Mouse (Mus musculus) Patski (cell line): ENCODE data around the gene Tmem239. TPM values are rescaled to one million over a fixed set of nuclear protein-coding genes. Genes with fewer than 3 reads are reported as not detected.
A peak's percentile ranks its signal among the peaks of the same experiment; 100 is the strongest.

Experiments used
- ATAC-seq: fragments of 100-300 bp; one replicate; pipeline ENCODE4 v1.8.0; 2021
- CTCF ChIA-PET: fragments of 350-600 bp; sonication (Branson Sonifier 250); formaldehyde crosslinking; loops from one replicate; lab custom pipeline; 2022; ENCODE audit warnings: inconsistent platforms; lab: Charles Lee
- POLR2A ChIA-PET: fragments of 350-600 bp; sonication (Branson Sonifier 250); formaldehyde crosslinking; loops from one replicate; lab custom pipeline; 2022; ENCODE audit warnings: antibody characterized with exemption, inconsistent platforms; lab: Charles Lee
- DNase-seq: peaks from one replicate; pipeline ENCODE4 v3.0.0-alpha.2; 2011; ENCODE audit warnings: low read depth, low spot score
- H3K27me3 ChIP-seq: fragments of 371-371 bp; one replicate; pipeline ENCODE4 v1.5.1; 2021
- CTCF ChIP-seq: fragments of 100-300 bp; IDR thresholded peaks from one replicate; pipeline ENCODE4 v1.5.1; 2021
- in situ Hi-C: fragments of 300-500 bp; cut with MboI; formaldehyde crosslinking; loops from 3 replicates; pipeline ENCODE4 v1.11.1; 2018; ENCODE audit warnings: low pct_unique_long_range_greater_than_20kb, mixed read lengths
- polyA plus RNA-seq: library from polyadenylated mRNA; unstranded; gene quantifications from one replicate; pipeline ENCODE4 v1.2.3, GENCODE M21; 2021

Gene Tmem239
- polyA plus RNA-seq, 1 experiment from 2014 or later = not detected

DNA sequence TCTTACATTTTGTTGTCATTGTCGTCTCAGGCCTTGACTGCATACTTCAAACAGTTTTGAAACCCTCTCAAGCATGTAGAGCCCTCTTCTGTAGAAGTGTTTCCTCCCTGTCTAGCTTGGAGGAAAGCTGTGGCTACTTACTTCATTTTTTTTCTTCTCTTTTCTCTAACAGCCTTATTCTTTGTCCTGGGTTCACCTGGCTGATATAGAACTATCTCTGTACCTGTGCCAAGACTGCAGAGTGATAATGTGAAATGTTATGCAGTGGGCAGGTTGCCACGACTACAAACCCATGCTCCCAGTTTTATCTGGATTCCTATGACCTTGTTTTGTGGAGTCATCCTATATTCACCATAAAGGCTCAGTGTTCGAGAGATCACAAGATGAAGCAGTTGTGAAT is 24.2 kb downstream of the Tmem239 start:
- DNase-seq = no peak
- H3K27me3 ChIP-seq = no peaks in the 10 kb centered on the region
- in situ Hi-C loops = no loop called here
- no peak for TF ChIP-seq CTCF
- POLR2A ChIA-PET = interaction anchor here (0.6 kb wide), 1 partner anchor 95 kb away, joined by 3 read pairs; no protein-coding TSS in a partner anchor
- no peak for ATAC-seq
- CTCF ChIA-PET = no interaction called here

DNA sequence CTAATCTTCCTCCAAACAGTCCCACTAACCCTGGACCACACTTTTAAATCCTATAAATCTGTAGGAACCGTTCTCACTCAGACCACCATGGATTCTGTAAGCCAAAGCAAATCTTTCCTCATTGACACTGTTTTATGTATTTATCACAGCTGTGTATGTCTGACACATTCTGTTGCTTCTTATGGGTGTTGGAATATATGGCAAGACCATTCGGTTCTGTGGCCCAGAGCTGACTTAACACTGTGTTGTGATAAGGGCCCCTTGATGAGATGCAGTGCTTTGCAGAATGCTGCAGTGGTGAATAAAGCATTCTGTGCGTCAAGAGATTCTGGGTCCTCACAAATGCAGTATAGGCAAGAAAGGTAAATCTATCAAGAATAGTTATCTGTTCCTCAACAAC is 25.9 kb downstream of the Tmem239 start:
- in situ Hi-C loops = no loop called here
- no peak for ATAC-seq
- DNase-seq = no peak
- H3K27me3 ChIP-seq = no peaks in the 10 kb centered on the region
- ChIA-PET POLR2A (no interaction called here), CTCF (interaction anchor here (1.2 to 2.4 kb wide), 3 partner anchors 8 to 19 kb away, joined by 3 to 9 read pairs (median 3); partner anchors contain the start of genes Pced1a and Vps16)
- TF ChIP-seq CTCF = no peak

DNA sequence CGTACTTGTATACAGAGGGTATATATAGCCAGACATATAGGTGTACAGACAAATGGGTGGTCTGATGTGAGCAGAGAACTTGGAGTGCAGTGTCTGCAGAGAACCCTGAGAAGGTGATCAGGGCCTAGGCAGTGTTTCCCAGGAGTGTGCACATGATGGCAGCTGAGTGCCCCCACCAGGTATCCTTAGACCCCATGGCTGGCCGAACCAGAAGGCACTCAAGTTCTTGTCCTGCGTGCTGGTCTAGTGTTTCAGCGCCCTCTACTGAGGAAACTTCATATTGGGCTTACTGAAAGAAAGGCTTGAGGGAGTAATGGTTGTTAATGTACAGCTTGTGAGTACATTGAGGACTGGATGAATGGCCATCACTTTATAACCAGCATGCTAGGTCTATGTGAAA is 26.9 kb downstream of the Tmem239 start:
- DNase-seq (no peak), ATAC-seq (no peak)
- in situ Hi-C loops = no loop called here
- POLR2A ChIA-PET = interaction anchor here (0.6 to 1.7 kb wide), 2 partner anchors 9 to 42 kb away, joined by 4 to 12 read pairs; partner anchors contain the start of genes Pced1a and Vps16
- H3K27me3 ChIP-seq = no peaks in the 10 kb centered on the region
- CTCF ChIA-PET = interaction anchor here (0.8 to 2.4 kb wide), 5 partner anchors 9 to 44 kb away, joined by 3 to 9 read pairs (median 3); partner anchors contain the start of genes Pced1a and Vps16
- no peak for TF ChIP-seq CTCF

DNA sequence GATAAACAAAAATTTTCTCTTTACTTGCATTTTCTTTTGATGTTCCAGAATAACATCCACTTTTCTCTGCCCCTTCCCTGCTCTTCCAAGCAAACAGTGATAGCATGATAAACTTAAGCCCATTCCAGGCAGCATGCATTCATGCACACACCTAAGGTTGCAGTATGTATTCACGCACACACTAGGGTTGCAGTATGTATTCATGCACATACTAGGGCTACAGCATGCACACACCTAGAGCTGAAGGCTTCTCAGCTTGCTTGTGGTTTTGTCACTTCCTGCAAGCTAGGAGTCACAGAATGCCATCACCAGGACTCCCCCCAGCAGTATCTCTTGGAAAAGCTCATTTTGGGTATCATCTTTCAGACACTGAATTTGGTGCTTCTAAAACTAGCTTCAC is 30.5 kb downstream of the Tmem239 start:
- no peaks in the 10 kb centered on the region for H3K27me3 ChIP-seq
- no peak for ATAC-seq
- CTCF ChIA-PET = interaction anchor here (0.6 to 1.4 kb wide), 4 partner anchors 8 to 48 kb away, joined by 3 to 4 read pairs (median 3); partner anchors contain the start of gene Vps16
- no peak for DNase-seq
- POLR2A ChIA-PET = interaction anchor here (0.7 kb wide), 1 partner anchor 12 kb away, joined by 3 read pairs; the partner anchor contains the start of gene Pced1a
- in situ Hi-C loops = no loop called here
- TF ChIP-seq CTCF = no peak

DNA sequence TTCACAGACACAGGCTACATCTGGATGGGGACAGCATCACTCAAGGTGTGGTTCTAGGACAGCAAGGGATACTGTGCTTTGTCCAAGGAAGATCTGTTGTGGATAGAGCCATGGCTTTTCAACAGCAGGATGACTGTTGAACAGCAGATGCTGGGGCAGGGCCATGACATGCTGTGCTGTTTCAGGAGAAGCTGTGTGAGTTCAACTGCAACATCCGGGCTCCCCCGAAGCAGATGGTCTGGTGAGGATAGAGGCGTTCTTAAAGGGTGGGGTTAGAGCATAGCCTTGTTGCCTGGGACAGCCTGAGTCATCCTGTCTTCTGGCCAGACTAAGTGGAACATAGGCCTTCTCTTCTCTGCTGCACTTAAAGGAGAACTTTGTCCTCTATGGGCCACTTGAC is 32.6 kb downstream of the Tmem239 start:
- in situ Hi-C loops = no loop called here
- ChIA-PET CTCF (no interaction called here), POLR2A (no interaction called here)
- TF ChIP-seq CTCF = no peak
- no peak for DNase-seq
- no peak for ATAC-seq
- H3K27me3 ChIP-seq = no peaks in the 10 kb centered on the region

DNA sequence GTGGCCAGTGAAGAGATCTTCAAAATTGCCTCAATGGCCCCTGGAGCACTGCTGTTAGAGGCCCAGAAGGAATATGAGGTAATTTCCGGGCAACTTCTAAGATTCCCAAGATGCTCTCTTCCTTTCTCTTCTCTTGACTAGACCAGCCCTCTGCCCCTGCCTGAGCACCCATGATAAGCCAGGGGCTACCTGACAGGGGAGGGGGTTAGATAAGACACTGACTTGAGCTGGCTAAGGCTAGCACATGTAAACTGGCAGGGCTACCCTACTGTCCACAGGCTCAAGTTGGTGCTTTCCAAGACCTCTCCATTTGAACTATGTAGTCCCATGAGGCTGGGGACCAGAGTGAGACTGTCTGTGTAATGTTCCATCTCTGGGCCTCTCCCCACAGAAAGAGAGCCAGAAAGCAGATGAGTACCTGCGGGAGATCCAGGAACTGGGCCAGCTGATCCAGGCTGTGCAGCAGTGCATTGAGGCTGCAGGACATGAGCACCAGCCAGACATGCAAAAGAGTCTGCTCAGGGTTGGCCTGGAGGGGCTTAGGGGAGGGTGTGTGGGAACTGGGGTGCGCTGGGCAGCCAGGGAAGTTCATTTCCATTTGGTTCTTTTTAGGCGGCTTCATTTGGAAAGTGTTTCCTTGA is 33.7 kb downstream of the Tmem239 start:
- no peak for DNase-seq
- H3K27me3 ChIP-seq = no peaks in the 10 kb centered on the region
- ATAC-seq = no peak
- CTCF ChIA-PET = no interaction called here
- TF ChIP-seq CTCF = no peak
- POLR2A ChIA-PET = interaction anchor here (0.5 kb wide), 1 partner anchor 13 kb away, joined by 4 read pairs; no protein-coding TSS in a partner anchor
- in situ Hi-C loops = no loop called here

DNA sequence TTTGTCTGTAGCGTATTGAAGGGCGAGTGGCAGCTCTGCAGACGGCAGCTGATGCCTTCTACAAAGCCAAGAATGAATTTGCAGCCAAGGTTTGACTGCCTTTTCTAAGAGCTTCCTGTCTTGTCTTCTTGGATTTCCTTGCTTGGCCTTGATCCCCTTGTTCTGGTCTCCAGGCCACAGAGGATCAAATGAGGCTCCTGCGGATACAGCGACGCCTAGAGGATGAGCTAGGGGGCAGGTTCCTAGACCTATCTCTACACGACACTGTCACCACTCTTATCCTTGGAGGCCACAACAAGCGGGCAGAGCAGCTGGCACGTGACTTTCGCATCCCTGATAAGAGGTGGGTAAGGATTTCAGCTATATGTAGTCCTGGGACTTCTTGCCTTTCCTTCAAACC is 35.9 kb downstream of the Tmem239 start:
- CTCF ChIA-PET = interaction anchor here (1.3 kb wide), 1 partner anchor 53 kb away, joined by 4 read pairs; no protein-coding TSS in a partner anchor
- POLR2A ChIA-PET = no interaction called here
- ATAC-seq (no peak), DNase-seq (no peak)
- no peak for TF ChIP-seq CTCF
- no peaks in the 10 kb centered on the region for H3K27me3 ChIP-seq
- in situ Hi-C loops = no loop called here

DNA sequence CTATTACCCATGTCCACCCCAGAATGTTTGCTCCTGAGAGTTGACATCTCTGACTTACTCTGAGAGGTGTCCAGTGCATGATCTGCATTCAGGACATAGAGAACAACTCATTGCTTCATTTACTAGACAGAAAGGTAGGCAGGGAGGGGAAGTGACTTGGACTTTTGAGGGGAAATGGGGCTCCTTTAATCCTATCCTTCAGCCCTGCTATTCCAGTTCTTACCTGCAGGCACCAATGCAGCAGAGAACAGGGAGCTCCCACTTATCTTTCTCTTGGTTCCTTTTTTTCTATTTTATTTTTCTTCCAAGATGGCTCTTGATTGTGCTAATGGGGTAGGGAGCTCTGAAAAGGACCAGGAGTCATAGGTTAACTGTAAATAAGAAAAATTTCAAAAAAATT is 42.2 kb downstream of the Tmem239 start:
- ChIA-PET POLR2A (no interaction called here), CTCF (no interaction called here)
- ATAC-seq = no peak
- no peak for TF ChIP-seq CTCF
- in situ Hi-C loops = loop anchor here (5.0 kb wide), 1 partner anchor 79 kb away; no protein-coding TSS in a partner anchor
- no peaks in the 10 kb centered on the region for H3K27me3 ChIP-seq
- DNase-seq = no peak

DNA sequence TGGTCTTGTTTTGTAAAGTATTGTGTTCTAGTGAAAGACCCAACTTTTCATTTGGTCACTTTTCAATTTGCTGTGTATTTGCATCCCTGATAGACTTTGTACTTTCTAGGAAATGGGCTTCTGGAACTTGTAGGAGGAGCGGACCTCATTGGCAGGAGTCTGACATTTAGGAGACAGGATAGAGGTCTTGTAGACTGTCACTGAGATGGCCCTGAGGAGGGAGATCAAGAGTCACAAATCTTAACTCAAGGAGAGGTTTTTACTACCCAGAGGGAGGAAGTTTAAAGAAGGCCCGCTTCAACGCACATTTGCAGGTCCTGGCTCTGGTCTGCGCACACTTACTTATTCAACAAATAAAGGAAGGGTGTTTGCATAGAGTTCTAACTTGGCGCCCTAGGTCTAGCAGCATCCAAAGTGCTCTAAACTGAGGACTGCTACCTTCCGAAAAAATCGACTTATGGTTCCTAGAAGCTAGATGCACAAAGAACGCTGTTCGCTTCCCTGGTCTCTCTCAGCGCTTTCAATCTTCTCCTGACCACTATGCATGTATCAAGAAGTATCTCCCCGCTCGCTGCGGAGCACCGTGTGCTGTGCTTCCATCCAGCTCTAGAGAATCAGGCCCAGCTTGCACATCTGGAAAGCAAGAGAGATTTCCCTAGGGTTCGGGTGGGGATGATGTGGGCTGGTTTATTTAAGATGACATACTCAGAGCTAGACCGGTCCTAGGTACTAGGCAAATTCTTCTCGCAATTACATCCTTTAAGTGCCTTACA is 42.9 kb downstream of the Tmem239 start:
- in situ Hi-C loops = loop anchor here (5.0 kb wide), 1 partner anchor 78 kb away; no protein-coding TSS in a partner anchor
- H3K27me3 ChIP-seq = no peaks in the 10 kb centered on the region
- DNase-seq (no peak), ATAC-seq (no peak)
- no peak for TF ChIP-seq CTCF
- CTCF ChIA-PET = no interaction called here
- POLR2A ChIA-PET = no interaction called here

DNA sequence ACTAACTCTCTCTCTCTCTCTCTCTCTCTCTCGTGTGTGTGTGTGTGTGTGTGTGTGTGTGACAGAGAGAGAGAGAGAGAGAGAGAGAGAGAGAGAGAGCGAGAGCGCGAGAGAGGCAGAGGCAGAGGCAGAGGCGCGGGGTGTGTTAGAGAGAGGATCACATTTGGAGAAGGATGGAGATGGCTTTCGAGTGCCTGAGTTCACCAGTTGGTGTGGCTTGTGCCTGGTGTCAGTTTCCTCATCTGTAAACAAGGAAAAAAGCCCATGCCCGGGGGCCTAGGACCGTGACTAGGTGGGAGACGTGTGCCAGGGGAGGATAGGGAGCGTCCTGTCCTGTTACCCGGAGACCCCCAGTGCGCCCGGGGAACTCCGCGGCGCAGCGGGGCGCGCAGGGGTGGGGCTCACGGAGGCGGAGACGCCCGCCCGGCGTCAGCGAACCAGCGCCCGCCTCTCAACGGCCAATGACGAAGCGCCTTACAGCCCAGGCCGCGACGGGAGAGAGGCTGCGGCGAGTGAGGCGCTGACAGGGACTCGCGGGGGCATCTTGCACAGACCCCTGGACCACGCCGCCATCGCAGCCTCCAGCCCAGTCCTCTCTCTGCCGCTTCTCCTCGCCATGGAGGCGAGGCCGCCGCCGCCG is 43.6 kb downstream of the Tmem239 start, which contains the start of gene Ptpra:
Gene Ptpra (plus strand): TSS at position 485 of the 640 bp plus-strand sequence.
- H3K27me3 ChIP-seq = no peaks in the 10 kb centered on the region
- ATAC-seq (peak; percentile 93), DNase-seq (peak; percentile 34)
- in situ Hi-C loops = loop anchor here (5.0 kb wide), 1 partner anchor 77 kb away; no protein-coding TSS in a partner anchor
- CTCF ChIA-PET = no interaction called here
- no peak for TF ChIP-seq CTCF
- POLR2A ChIA-PET = no interaction called here
